Mouse (Mus musculus) adrenal gland, adult (tissue): ENCODE results near the gene Satb2.

Experiments used
- DNase-seq, 2 experiments: peaks; one replicate each; pipeline ENCODE4 v3.0.0; 2022 to 2023; ENCODE audit warnings: low spot score in 1 of 2; ENCODE audit not compliant: inconsistent age in 2 of 2

Gene Satb2

DNA sequence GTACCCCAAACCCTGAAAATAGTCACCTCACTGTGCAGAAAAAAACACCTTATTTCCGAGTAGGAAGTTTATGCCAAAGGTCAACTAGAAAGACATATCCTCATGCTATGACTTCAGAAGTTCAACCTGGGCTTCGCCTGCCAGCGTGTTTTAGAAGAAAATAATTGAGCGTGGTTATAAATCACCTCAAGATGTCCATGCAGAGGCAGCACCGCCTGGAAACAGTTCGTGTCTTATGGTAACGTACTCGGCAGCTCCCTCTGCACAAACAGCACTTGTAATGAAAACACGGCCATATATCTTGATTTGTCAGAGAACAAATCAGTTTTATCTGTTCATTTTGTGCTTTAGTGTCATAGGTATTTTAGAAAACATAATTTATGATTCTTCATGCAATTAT, 44.6 kb downstream of the Satb2 start:
- no peak for DNase-seq

DNA sequence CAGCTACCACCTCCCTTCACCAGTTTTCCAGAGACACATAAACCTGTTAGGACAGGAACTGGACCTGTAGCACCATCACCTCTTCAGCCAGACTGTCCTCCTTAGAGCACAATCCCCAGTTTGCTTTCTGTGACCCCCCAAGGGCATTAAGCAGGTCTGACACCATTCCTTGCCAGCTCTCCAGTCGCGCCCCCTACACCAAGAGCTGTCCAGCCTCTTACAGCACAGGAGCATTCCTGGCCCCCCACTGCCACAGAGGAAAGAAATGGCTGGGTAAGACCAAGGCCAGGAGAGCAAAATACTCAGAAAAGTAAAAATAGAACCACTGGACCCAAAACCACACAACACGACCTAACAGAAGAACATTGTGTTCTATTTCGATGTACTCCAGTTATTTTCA, 48.4 kb downstream of the Satb2 start:
- DNase-seq, result no peak

DNA sequence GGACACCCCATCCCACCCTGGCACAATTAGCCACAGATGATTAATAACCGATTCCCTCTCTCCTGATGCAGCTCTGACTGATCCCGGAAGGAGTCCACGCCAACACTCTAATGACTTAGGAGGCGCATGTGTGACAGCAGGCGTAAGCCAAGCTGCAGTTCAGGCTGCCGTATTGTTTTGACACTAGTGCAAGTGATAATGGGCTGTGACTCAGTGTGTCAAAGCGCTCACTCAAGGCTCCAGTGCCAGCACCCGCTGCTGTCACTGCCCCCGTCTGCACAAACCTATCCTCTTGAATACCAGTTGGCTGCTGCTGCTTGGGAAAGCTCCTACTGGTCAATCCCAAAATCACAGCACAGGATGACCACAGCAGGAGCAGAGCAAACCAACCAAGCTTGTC, 49.7 kb downstream of the Satb2 start:
- DNase-seq, result peak in 1 of 2 experiments; percentile 36

DNA sequence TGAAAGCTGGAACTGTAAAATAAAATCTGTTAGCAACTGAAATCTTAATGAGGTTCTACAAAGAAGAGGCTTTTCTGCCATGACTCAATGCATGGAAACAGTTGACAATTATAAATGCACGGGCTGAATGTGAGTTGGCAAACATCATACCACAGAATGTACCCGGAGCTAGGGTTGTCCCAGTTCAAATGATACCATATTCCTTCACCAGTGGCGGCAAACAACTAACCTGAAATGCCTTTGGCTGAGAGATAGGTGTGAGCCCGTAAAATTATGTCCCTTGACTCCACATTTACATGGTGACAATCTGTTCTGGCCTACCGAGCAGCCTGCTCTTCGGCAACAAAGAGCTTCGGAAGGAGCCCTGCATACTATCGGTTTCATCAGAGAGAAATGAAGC, 58.0 kb downstream of the Satb2 start:
- DNase-seq, result no peak

DNA sequence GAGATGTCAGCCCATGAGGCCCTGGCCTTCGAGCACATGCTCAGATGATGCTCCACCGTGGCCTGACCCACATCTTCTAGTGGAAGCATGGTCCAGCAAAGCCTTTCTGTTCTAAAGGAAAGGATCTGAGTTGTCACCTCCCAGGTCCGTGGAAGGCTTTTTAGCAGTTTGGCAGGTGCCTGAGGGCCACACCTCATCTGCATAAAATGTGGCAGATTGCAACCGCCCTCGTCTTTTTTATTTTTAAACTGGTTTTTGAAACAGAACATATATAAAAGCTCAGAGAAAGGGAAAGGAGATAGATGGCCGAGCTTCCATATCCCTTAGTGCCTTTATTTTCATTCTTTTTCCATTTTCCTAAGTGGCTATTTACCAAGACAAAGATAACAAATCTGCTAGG, 64.2 kb downstream of the Satb2 start:
- DNase-seq, result no peak

DNA sequence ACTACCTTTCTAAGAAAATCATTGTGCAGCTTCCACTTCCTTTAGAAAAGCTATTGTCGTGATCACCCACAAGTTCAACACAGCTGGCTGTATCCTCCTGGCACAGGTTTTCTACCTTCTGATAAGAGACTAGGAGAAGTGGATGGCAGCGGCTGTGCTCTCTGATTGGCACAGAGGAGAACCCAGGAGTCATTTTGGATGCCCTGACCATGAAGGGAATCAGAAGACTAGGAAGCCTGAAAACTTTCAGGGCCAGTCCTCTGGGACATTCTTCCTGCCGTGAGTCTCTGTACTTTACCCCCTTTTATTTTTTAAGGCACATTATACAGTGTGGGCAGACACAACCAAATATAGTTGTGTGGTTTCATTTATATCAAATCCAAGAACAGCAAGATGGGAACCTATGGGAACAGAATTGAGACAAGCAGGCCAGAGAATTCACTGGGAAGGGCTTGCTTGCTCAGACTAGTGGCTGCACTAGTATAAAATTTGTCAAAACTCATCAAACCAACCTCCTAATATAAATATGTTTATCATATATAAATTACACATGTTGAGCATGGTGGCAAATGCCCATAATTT, 77.7 kb downstream of the Satb2 start:
- DNase-seq, result no peak

DNA sequence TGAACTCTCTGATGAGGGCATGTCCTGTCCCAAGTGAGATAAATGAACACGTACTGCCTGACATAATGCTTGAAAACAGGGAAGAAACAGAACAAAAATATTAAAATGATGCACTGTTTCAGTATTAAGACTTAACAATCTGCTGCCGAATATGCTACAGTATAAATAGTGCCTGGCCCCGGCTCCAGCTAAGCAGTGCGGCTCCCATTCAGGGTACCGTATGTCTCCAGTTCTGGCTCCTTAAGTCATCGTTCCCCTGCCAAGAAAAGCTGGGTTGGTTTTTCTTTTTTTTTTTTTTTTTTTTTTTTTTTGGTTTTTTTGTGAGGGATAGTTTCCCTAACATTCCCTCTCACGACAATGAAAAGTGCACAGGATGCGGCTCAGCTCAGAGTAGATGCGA, 78.3 kb downstream of the Satb2 start:
- no peak for DNase-seq

DNA sequence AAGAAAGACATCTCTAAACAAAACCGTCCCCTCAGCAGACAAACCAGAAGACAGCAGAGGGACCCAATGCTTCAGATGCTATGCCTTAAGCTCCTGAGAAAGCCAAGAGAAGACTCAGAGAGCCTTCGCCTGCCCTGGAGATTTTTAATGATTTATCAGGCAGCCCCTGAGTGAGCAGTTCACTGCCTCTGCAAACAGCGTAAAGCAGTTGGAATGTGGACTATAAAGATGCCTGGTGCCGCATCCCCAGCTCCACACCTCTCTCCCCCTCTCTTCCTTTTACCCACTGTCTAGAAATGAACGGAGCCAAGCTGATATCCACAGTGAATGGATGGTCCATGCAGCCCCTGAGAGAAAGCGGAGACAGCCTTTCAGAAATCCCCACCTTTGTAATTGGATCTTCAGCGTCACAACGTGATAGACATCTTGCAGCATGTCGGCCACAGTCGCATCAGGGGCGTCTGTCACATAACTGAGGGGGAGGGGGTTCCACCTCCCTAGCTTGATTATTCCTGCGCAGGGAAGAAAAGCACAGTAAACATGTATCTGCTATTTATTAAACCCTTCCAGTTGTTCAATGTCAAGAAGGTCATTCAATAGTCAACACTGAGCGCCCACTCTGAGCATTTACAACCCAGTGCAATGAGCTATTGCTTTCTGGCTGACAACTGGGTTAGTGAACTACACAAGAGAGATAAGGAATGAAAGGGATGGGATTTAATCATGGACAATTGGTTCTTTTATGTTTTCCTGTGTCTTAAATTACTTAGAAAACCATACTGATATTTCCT, 79.6 kb downstream of the Satb2 start:
- DNase-seq, result no peak

DNA sequence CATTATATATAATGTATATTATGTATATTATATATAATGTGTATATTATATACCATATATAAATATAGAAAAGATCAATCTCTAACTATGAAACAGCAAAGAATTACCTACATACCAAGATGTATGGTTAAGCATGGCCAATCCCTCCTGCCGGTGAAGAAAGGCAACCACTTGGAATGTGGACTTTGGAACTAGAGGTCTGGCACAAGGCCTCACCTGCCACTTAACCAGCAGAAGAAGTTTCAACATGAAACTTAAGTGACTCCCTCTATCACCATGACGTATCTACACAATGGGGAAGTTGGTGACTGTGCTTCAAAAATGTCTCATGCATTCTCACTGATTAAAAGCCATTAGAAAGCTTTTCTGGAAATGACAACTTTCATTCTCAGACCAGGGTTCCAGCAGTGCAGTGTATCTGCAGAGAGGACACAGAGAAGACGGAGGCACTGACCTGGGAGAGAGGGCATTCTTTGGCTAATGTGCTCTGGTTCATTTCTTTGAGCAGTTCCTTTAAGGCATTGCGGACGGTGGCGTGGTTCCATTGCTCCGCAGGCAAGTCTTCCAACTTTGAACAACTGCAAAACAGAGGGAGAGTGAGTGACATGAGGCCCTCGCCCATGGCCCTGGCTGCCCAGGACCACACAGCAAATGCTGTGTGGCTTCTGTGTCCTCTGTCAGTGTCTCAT, 80.8 kb downstream of the Satb2 start:
- DNase-seq, result no peak

DNA sequence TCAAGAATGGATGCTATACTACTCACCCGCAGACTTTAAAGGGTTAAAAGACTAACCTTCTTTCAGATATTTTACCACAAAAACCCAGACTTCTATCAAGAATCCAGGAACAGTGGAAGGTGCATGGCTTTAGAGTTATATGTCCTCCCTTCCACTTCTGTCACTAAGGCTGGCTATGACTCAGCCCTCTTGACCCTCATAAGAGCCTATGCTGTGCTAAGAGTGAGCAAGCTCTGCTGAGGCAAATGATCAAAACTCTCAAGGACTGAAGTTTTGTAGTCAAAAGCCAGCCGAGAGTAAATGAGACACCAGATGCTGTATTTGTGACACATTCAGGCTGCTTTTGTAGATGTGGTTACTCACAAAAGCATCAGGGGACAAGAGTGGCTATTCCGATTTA, 81.8 kb downstream of the Satb2 start:
- DNase-seq, result peak; percentile 23 to 69

DNA sequence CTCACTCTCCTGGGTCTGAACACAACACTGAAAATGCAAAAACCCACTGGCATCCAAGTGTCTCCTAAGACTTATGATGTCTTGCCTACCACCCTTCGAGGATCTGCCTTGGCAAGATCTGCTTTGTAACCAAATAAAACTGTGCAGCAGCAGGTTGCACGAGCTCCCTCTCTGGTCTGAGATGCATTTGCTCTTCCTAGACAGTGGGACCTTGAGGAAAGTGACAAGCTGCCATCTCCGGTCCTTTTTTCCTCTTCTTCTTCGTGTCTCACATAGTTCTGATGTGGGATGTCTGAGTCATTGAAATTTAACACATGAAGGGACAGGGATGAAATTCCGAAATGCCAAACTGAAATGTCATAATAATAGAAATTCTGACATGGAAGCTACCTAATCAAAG, 85.7 kb downstream of the Satb2 start:
- DNase-seq, result no peak

DNA sequence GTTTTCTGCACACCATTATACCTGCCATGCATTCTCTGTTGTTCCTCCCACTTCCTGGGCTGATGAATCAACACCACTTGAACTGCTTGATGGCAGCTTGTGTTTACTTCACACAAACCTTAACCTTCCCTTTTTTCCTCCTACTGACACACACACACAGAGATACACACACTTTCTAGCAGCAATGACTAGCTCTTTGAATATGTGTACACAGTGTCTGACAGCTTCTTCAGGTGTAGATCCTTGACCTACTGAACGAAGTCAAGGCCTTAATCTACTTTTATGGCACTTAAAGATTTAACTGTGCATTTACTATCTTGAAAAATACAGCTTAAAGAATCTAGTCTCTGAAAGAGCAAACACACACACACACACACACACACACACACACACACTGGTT, 89.5 kb downstream of the Satb2 start:
- DNase-seq, result no peak

DNA sequence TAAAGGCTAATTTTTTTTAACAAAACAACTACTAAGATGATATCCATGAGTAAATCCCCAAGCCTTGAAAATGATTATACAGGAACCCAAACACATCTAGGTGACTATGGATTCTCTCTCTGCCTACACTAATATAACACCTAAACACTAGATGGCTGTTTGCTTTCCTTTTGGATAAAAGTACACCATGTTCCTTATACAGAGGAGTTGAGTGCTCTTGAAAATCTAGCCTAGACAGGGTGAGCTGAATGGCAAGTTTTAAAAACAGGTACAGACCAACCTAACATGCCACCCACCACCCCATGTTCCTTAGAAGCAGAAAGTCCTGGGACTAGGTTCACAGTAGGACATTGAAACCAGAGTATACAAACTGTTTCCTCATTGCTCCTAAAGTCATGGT, 90.9 kb downstream of the Satb2 start:
- DNase-seq, result no peak

DNA sequence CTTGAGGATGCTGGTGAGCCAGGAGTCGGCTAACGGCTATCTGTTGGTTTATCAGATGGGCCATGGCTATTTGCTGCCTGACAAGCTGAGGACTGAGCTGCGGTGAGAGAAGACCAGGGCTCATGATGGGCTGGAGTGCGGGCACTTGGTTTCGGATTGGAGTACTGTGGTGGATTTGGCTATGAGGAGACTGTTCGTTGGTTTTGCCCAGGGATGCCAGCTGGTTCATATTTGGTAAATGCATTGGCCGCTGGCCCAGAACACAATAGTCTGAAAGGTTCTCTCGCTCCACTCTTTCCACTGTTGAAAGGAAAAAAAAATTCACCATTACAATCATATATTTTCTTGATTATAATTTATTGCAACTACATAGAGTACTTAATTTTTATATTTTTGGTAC, 107.0 kb downstream of the Satb2 start:
- DNase-seq, result no peak

DNA sequence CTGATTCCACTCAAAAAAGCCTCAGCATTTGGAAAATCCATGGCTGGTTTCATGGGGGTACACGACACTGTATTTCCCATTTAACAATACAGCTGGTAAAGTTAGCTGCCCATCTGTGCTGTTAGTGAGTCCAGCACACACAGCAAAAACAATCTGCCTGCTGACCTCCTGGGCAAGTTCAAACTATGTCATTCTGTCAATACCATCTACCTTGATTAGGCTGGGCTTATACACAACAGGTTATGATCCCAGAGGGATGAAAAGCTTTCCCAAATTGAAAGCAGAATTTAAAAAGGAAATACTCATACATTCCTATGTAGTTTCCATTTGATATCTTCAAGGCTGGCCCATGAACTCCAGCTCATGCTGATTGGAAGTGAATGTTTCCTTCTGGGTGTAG, 113.2 kb downstream of the Satb2 start:
- no peak for DNase-seq

DNA sequence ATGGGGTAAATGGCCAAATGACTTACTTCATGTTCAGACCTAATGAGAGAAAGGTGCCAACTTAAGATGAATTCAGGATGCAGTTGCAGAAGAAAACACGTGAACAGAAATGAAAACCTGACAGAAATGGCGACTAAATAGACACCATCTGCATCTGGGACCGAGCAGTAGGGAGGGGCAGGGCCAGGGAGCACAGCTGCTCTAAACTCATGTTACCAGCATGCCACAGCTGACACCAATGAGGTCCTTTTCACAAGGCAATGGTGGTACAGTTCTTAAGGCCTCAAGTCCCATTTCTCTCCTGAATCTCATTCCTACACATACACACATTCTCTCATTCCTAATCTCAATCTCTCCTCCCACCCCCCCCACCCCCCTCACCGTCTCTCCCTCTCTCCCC, 115.7 kb downstream of the Satb2 start:
- DNase-seq, result no peak

DNA sequence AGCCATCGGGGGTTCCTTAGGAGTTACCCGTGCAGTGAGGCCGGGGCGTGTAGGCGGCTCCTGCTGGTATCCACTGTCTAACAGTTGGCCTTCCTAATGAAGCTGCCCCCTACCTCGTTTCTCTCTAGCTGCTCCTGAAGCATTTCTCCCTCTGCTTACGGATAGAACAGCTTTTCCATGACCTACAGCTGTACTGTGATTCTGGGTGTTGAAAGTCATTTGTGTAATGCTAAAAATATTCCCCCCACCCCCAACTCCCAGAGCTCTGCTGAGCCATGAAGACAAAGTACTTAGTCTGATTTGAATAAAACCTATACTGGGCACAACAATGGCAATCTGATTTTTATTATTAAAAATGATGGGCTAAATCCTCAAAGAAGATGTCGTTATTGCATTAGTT, 121.2 kb downstream of the Satb2 start:
- no peak for DNase-seq

DNA sequence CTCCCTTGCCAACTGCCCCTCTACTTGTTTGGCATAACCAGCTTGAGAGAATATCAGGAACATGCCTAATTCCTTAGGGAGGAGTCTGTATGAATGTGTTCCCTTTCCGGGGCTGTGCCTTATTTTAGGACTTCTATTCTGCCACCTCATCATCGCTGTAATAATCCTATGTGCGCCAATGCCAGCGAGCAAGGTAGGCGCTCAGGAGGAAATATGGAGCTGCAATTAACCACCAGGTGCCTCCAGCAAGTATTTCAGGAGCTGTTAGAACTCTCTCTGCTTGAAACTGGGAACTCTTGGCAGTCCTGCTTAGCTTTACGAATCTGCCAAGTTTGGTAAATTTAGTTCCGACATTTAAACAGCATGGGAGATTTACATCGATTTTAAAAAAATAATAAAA, 128.0 kb downstream of the Satb2 start:
- DNase-seq, result no peak

DNA sequence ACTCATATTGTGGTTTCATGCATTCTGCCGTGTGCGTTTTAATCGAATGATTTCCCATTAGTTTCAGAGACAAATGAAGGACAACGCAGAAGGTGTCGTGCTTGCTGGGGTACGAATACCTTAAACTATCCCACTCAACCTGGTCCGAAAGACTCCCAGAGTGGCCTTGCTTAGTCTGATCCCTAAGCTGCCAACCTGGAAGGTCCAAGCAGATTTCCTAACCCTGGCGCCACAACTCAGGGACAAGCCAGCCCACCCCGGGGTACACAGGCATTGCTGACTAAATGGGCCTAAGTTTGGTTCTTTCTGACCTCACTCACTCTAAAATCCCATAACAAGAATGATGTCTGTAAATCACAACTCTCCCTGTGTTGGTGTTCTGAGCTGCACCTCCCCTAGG, 132.1 kb downstream of the Satb2 start:
- no peak for DNase-seq

DNA sequence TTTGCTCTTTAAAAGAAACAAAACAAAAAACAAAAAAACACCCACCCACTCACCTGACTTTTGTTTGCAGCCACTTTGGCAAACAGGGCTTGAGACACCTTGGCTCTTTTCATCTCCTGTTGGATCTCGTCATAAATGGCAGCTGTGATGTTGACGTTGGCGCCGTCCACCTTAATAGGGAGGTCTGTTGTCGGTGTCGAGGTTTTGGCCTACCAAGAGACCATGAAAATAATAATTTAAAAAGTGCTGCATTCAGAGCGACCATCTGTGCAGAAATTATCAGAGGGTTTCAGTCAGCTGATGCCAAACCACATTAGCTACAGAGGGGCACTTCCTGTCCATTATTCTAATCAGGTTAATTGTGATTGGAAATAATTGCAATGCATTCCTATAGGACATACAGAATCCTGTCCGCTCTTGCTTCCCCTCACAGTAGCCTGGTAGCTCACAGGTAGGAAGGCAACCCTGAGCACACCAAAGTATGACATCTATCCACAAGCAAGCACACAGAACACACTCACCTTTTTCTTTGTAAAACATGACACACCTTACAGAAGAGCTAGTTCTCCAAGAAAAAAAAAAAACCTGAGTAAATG, 132.8 kb downstream of the Satb2 start:
- no peak for DNase-seq

DNA sequence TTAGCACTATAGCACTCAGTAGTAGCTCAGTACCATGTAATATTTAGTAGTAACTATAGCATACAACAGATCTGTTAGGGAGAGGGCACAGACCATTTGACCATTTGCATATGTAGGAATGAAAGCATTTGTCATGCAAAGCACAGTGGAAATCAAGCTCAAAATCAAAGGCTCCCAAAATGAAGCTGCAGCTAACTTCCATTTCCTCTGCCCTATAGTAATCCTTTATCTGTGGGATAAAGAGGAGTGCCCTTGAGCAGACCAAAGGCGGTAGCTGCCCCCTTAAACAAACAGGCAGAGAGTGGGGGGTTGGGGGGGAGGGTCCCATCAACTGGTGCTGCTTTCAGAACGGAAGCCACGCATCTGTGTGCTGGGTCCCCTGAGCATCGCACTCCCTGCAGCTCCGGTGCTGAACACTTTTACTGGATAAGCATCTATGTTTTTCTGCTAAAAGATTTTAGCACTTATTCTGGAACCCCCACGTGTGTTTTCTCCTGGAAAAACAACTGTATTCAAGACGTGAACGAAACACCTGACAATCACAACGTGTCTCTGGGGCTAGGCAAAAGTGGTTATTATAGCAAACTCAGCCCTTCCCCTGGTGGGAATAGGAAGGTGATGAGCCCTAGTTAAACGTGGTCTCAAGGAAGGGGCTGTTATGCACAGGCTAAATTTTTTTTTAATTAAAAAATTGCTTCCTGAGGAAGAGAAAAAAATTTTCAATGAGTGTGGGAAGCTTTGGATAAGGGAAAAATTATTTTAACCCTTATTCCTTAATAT, 133.7 kb downstream of the Satb2 start:
- no peak for DNase-seq
